Mouse (Mus musculus) CH12F3 (cell line): ENCODE results near the gene Immp2l.

Experiments
- in situ Hi-C: fragments of 300-500 bp; cut with MboI; formaldehyde crosslinking; loops from 2 replicates; pipeline ENCODE4 v1.14.3; 2020; ENCODE audit warnings: low sequenced_read_pairs

Immp2l gene

GRCm38 (mm10) chr12:41167802-41168201, 143.9 kb downstream of the Immp2l start:
- in situ Hi-C loops: no loop called here

- in situ Hi-C loops: no loop called here
Observed at GRCm38 (mm10) chr12:41170051-41170450, 146.2 kb downstream of the Immp2l start.

DNA sequence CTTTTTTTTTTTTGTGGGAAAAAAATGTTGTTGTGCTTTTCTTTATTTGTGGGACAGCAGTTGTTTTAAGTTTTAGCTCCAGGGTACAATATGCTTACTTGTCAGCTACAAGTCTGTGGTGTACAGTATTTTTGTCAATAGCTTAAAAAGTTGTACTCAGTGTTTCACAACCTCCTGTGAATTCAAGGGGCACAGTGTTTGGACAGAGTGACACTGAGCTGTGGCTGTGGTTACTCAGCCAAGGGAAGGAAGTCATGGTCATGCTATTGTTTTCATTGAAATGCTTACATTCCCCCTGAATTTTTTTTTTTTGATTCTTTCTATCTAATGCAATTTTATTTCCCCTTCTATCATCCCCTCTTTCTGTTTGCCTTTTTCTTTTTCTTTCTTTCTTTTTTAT, 159.0 kb downstream of the Immp2l start:
- in situ Hi-C loops: no loop called here

GRCm38 (mm10) chr12:41185060-41185459, 161.2 kb downstream of the Immp2l start:
- in situ Hi-C loops: no loop called here

- in situ Hi-C loops: no loop called here
Observed at GRCm38 (mm10) chr12:41185509-41185908, 161.6 kb downstream of the Immp2l start.

DNA sequence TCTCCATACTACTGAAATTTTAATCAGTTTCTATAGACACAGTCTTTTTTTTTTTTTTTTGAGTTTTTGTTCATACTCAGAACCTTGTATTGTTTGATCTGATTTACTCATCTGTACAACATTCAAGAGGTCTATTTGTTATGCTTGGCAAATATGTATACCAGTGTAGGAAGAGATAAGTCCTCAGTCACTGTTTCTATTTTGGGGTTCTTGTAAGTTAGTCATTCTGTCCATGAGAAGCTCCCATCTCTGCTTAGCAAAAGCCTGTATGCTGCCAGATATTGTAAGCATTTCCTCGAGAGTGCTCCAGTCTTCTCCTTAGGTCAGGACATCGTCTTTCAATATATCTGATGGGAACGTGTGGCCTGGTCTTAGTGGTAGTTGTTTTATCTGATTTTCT, 168.9 kb downstream of the Immp2l start:
- in situ Hi-C loops: no loop called here

- in situ Hi-C loops: no loop called here
Observed at GRCm38 (mm10) chr12:41196374-41196773, 172.5 kb downstream of the Immp2l start.

DNA sequence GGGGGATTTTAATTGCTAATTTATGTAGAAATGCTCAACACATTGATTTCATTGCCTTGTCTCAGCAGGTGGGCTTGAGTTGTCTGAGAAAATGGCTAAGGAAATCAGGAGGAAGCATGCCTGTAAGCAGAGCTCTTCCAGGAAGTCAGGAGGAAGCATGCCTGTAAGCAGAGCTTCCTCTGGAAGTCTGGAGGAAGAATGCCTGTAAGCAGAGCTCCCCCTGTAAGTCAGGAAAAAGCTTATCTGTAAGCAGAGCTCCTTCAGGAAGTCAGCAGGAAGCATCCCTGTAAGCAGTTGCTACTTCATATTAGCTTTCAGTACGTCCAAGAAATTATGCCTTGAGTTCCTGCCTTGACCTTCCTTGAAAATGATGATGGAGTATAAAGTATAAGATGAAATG, 191.3 kb downstream of the Immp2l start:
- in situ Hi-C loops: no loop called here

GRCm38 (mm10) chr12:41221893-41222292, 198.0 kb downstream of the Immp2l start:
- in situ Hi-C loops: no loop called here

- in situ Hi-C loops: no loop called here
Observed at GRCm38 (mm10) chr12:41223686-41224085, 199.8 kb downstream of the Immp2l start.

DNA sequence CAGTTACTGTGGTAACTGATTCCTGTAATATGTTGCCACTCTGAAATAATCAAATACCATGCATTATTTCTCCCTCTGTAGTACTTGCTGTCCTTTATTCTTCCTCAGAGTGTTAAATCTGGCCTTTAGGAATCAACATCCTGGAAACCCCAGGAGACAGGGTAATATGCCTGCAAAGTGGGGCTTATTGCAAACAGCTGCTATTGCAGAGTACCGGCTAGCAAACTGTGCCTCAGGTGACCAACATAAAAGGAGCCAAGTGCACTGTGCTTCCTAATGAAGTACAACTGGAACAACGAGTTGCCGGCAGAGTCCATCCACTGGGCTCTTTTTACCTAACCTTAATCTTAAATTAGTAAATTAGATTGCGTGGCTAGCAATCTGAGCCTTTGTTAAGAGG, 200.6 kb downstream of the Immp2l start:
- in situ Hi-C loops: no loop called here

GRCm38 (mm10) chr12:41231966-41232365, 208.1 kb downstream of the Immp2l start:
- in situ Hi-C loops: no loop called here

DNA sequence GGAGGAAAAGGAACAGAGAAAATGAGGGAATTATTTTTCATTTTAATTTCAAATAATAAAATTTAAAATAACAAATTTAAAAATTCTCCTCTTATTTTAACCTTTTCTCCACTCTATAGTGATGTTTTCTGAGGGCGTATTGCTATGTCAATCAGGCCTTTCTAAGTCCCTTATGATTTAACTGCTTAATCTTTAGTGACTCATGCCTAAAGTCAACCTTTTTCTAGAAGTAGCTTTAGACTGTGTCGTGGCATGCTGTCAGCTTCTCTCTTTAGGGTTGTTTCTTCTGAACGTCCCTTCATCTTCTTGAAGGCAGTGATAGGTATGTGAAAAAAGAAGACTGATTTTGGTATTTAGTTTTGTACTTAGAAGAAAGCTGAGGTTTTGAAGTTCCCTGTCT, 214.0 kb downstream of the Immp2l start:
- in situ Hi-C loops: no loop called here

- in situ Hi-C loops: no loop called here
Observed at GRCm38 (mm10) chr12:41241221-41241620, 217.3 kb downstream of the Immp2l start.

DNA sequence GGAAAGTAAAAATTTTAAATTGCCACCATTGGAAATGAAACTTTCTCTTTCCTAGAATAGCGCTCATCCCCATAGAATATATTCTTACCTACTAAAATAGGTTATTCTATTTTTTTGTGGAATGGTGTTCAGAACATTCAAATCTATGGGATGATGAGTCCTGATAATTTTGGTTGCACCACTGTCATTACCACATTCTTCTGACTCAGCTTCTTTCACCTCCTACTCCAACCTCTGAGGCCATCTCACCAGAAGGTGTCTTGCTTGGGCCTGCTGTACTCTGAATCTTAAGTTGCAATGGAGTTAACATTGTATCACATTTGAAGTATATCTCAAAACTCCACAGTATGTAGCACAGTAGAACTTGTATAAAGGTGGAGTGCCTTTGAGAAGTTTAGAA, 224.4 kb downstream of the Immp2l start:
- in situ Hi-C loops: no loop called here

DNA sequence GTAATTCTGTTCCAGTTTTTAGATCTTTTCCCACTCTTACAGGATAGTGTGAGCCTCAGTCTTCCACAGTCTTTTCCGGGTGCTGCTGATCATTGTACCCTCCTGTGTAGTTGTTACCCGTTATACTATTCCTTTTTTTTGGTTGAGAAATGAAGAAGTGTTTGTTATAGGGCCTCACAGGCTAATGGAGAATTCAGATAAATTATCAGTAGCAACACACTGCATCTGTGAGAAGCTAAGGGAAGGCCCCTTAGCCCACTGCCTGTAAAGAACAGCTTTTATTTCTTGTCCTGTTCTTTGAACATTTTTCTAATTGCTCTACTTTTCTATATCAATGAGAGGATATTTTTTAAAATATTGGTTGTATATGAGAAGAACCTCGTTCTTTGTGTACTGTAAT, 226.2 kb downstream of the Immp2l start:
- in situ Hi-C loops: no loop called here

DNA sequence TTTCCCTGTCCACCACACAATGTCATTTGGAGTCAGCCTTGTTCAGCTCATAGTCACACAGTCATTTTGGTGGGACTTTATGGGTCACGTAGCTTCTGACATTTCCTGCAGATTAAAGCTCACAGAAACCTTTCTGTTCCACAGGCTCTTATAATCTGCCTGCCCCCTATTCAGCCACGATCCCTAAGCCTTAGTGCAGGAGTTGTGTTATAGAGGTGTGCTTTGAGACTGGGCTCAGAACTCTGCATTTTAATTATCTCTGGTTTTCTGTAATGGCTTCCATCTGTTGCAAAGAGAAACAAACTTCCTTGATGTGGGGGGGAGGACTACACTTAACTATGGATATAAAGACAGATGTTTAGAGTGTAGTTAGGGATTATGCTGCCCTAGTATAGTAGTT, 234.0 kb downstream of the Immp2l start:
- in situ Hi-C loops: no loop called here

GRCm38 (mm10) chr12:41259608-41260007, 235.7 kb downstream of the Immp2l start:
- in situ Hi-C loops: no loop called here

GRCm38 (mm10) chr12:41274136-41274535, 250.2 kb downstream of the Immp2l start:
- in situ Hi-C loops: no loop called here

GRCm38 (mm10) chr12:41275361-41275760, 251.5 kb downstream of the Immp2l start:
- in situ Hi-C loops: no loop called here

DNA sequence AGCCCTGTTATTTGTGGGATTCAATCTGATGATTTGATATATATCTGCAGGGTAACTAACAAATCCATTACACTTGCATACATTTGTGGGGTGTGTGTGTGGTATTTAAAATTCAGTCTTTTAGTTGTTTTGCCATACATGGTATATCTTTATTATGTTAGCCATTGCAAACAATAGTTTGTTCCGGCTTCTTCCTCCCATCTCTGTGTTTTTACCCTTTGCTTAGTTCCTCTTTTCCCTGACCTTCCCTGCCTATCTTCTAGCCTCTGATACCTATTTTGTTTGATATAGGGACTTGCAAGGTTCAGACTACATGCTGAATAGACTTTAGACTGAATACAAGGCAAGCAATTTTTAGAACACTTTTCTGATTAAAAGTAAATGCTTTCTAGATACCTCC, 254.0 kb downstream of the Immp2l start:
- in situ Hi-C loops: no loop called here

DNA sequence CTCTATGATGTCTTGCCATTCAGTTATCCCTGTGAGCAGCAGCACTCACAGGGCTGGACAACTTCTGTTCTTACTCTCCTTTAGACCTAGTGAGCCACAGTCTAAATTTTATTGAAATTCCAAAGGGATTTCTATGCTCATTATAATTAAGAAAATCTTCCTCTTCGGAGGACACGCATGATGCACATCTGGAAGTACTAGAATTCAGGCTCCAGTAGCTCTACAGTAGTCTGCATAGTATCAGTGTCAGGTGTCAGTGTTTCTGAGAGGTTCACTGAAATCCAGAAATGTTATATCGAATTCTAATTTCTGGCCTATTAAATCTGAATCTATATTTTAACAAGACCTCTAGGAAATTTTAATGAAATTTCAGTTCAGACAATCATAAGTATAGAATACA, 265.2 kb downstream of the Immp2l start:
- in situ Hi-C loops: no loop called here

GRCm38 (mm10) chr12:41307015-41307414, 283.1 kb downstream of the Immp2l start:
- in situ Hi-C loops: no loop called here
